Mouse (Mus musculus): Measurements from ENCODE around the gene Elf2. TPM values are rescaled to one million over a fixed set of nuclear protein-coding genes. Genes with fewer than 3 reads are reported as not detected.

Gene Elf2
- polyA plus RNA-seq, 1 experiment = 28.1 TPM

DNA sequence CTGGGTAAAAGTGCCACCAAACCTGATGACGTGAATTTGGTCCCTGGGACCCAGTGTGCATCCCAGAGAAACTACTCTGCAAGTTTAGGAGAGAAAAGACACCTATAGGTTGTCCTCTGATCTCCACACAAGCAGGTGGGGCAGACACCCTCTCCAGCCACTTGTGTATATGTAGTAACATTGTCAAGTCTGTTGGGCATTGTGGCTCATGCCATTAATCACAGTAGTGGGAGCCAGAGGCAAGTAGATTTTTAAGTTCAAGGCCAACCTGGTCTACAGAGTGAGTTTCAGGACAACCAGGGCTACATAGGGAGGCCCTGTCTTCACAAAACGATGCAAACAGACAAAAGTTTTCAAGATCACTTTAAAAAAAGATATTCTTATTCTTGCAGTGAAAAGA is 31.4 kb upstream of the Elf2 start:
- WGBS = 87% methylated on average over 2 of the region's 2 CpGs
- Histone ChIP-seq H3K4me3 (ENCODE audit: insufficient read depth, low read depth, low read length) (no peak overlapping the region), H3K36me3 (ENCODE audit: control insufficient read depth, insufficient read depth, low read length) (no peaks in the 10 kb centered on the region), H3K27me3 (replicated peaks; ENCODE audit: control insufficient read depth, insufficient read depth, low read length) (no peaks in the 10 kb centered on the region), H3K4me1 (ENCODE audit: control insufficient read depth, insufficient read depth, low read length) (no peaks in the 10 kb centered on the region; the same call in 1 of the 2 replicates), H3K27ac (ENCODE audit: insufficient read depth, low read depth, low read length) (no peak overlapping the region)
- no peak for DNase-seq
- TF ChIP-seq CTCF (conservative IDR thresholded peaks at IDR 0.05; ENCODE audit: insufficient read depth, insufficient read length, low read depth, low read length) = no peak
- TF ChIP-seq POLR2A (IDR thresholded peaks at IDR 0.05; ENCODE audit: low read depth, low read length) = no peak

DNA sequence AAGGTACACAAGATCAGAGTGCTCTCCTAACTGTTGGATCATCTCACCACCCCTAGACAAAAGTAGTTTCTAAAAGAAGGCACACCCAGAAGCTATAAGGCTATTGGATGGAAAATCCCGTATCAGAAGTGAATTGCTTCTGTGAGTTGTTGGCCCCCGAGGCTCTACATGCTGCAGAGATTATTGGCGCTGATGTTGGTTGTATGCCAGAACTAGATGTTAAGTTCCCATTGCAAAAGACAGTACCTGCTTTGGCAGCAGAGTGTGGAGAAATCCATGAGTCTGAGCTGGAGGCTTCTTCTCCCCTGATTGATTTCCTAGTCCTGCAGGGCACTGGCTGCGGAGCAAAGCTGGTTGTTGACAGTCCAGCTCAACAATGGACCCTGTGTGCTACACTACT is 27.5 kb upstream of the Elf2 start:
- TF ChIP-seq POLR2A (IDR thresholded peaks at IDR 0.05; ENCODE audit: low read depth, low read length) (no peak), CTCF (conservative IDR thresholded peaks at IDR 0.05; ENCODE audit: insufficient read depth, insufficient read length, low read depth, low read length) (no peak)
- H3K27me3 ChIP-seq (replicated peaks; ENCODE audit: control insufficient read depth, insufficient read depth, low read length) = no peaks in the 10 kb centered on the region
- 85% methylated on average over 4 of the region's 4 CpGs for WGBS
- DNase-seq = no peak
- H3K4me3 ChIP-seq (ENCODE audit: insufficient read depth, low read depth, low read length) = no peak overlapping the region
- H3K27ac ChIP-seq (ENCODE audit: insufficient read depth, low read depth, low read length) = no peak overlapping the region
- no peaks in the 10 kb centered on the region for H3K36me3 ChIP-seq (ENCODE audit: control insufficient read depth, insufficient read depth, low read length)
- H3K4me1 ChIP-seq (ENCODE audit: control insufficient read depth, insufficient read depth, low read length) = no peaks in the 10 kb centered on the region; the same call in 1 of the 2 replicates

DNA sequence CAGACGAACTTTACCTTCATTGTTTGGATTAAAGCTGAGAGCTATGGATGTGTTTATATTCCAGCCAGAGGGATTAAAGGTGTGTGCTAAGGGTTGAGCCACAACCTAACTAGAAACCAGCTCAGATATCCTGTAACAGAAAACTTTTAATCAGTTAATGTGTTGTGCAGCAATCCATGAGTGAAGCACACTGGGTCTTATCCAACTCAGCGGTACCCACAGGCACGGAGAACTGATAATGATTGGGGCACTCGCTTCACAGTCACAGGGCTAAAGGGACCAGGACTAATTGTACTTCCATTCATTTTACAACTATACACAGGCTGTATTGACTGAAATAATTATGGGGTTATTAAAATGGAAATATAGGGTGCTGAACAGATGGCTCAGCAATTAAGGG is 26.5 kb upstream of the Elf2 start:
- WGBS = 84% methylated on average over 4 of the region's 4 CpGs

DNA sequence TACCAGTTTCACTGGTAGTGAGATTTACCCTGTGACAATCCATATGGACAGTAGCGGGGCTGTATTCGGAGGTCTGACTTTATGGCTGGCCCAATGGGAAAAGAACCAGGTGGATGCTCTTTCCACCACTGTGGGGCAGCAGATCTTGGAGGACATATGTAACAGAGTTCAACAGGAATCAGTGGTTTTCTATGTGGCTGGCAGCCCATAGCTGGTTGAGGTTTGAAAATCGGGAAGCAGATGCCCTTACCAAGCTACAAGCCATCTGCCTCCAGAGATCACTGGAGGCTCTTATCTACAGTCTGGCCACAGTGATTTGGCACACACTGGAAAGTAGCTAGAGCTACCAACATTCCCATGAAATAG is 25.0 kb upstream of the Elf2 start:
- WGBS = 4% methylated on average over 3 of the region's 3 CpGs
- TF ChIP-seq CTCF (conservative IDR thresholded peaks at IDR 0.05; ENCODE audit: insufficient read depth, insufficient read length, low read depth, low read length) = no peak
- no peak for TF ChIP-seq POLR2A (IDR thresholded peaks at IDR 0.05; ENCODE audit: low read depth, low read length)
- peak overlapping the region; percentile 39; the same call in 1 of the 2 replicates for H3K4me3 ChIP-seq (ENCODE audit: insufficient read depth, low read depth, low read length)
- H3K27ac ChIP-seq (ENCODE audit: insufficient read depth, low read depth, low read length) = no peak overlapping the region
- H3K27me3 ChIP-seq (replicated peaks; ENCODE audit: control insufficient read depth, insufficient read depth, low read length) = no peaks in the 10 kb centered on the region
- no peaks in the 10 kb centered on the region; the same call in 1 of the 2 replicates for H3K4me1 ChIP-seq (ENCODE audit: control insufficient read depth, insufficient read depth, low read length)
- H3K36me3 ChIP-seq (ENCODE audit: control insufficient read depth, insufficient read depth, low read length) = no peaks in the 10 kb centered on the region
- no peak for DNase-seq

More for the DNA sequence above, 26.5 kb upstream of the Elf2 start:
- DNase-seq = no peak
- Histone ChIP-seq H3K27me3 (replicated peaks; ENCODE audit: control insufficient read depth, insufficient read depth, low read length) (no peaks in the 10 kb centered on the region), H3K36me3 (ENCODE audit: control insufficient read depth, insufficient read depth, low read length) (no peaks in the 10 kb centered on the region), H3K27ac (ENCODE audit: insufficient read depth, low read depth, low read length) (no peak overlapping the region), H3K4me1 (ENCODE audit: control insufficient read depth, insufficient read depth, low read length) (no peaks in the 10 kb centered on the region; the same call in 1 of the 2 replicates), H3K4me3 (ENCODE audit: insufficient read depth, low read depth, low read length) (no peak overlapping the region)
- TF ChIP-seq POLR2A (IDR thresholded peaks at IDR 0.05; ENCODE audit: low read depth, low read length) (no peak), CTCF (conservative IDR thresholded peaks at IDR 0.05; ENCODE audit: insufficient read depth, insufficient read length, low read depth, low read length) (no peak)

DNA sequence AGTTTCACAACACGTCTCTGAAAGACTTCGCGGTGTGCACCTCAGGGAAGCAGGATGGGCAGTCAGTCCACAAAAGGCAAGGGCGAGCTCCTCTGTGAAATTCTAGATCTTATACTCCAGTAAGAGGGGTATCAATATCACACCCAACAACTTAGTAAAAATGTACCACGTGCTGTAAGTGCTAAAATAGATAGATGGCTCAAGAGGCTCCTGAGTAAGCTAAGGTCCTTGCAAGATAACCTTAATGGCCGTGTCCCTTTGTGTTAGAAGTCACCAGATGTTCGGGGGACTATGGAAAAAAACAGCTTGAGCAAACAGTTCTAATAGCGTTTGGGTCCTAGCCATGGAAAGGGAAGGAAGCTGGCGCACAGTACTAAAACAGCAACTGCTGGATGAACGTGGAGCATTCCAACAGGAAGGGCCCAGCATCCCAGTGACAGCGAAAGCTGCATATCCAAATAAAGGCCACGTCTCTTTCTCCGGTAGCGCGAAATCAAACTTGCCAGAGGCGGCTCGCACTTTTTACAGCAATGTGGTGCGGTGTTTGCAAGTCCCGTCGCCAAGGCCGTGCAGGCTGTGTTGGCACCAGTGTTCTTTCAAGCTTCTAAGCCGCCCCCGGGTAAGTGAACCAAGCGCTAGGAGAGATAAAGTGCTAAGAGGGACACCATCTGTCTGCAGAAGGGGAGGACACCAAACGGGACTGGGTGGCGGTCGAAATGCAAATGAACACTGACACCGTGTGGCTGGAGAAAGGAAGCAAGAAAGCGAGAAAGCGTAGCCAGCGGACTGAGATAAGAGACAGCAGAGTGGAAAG is 24.4 kb upstream of the Elf2 start:
- 6% methylated on average over 31 of the region's 31 CpGs for WGBS
- TF ChIP-seq CTCF (conservative IDR thresholded peaks at IDR 0.05; ENCODE audit: insufficient read depth, insufficient read length, low read depth, low read length) = peak; percentile 94
- TF ChIP-seq POLR2A (IDR thresholded peaks at IDR 0.05; ENCODE audit: low read depth, low read length) = no peak
- no peaks in the 10 kb centered on the region for H3K27me3 ChIP-seq (replicated peaks; ENCODE audit: control insufficient read depth, insufficient read depth, low read length)
- peak; percentile 80 for DNase-seq
- peak overlapping the region; percentile 39 for H3K4me3 ChIP-seq (ENCODE audit: insufficient read depth, low read depth, low read length)
- no peaks in the 10 kb centered on the region for H3K36me3 ChIP-seq (ENCODE audit: control insufficient read depth, insufficient read depth, low read length)
- H3K27ac ChIP-seq (ENCODE audit: insufficient read depth, low read depth, low read length) = no peak overlapping the region
- no peaks in the 10 kb centered on the region; the same call in 1 of the 2 replicates for H3K4me1 ChIP-seq (ENCODE audit: control insufficient read depth, insufficient read depth, low read length)

DNA sequence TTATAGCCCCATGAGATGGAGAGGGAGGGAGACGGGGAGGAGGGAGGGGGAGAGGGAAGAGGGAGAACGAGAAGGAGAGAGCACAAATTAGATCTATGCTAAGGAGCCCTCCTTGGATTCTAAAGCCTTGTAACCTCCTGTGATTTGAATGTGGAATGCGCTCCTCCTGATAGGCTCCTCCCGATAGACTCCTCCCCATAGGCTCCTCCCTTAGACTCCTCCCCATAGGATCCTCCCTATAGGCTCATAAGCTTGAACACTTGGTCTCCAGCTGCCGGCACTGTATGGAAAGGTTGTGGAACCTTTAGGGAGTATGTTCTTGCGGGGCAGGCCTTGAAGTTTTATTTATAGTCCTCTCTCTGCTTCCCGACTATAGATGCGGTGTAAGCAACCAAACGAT is 20.6 kb upstream of the Elf2 start:
- no peak for TF ChIP-seq POLR2A (IDR thresholded peaks at IDR 0.05; ENCODE audit: low read depth, low read length)
- no peak for TF ChIP-seq CTCF (conservative IDR thresholded peaks at IDR 0.05; ENCODE audit: insufficient read depth, insufficient read length, low read depth, low read length)
- no peak overlapping the region for H3K27ac ChIP-seq (ENCODE audit: insufficient read depth, low read depth, low read length)
- no peaks in the 10 kb centered on the region; the same call in none of the 2 replicates for H3K4me1 ChIP-seq (ENCODE audit: control insufficient read depth, insufficient read depth, low read length)
- no peak overlapping the region for H3K4me3 ChIP-seq (ENCODE audit: insufficient read depth, low read depth, low read length)
- 42% methylated on average over 9 of the region's 9 CpGs for WGBS
- H3K36me3 ChIP-seq (ENCODE audit: control insufficient read depth, insufficient read depth, low read length) = no peaks in the 10 kb centered on the region
- no peaks in the 10 kb centered on the region for H3K27me3 ChIP-seq (replicated peaks; ENCODE audit: control insufficient read depth, insufficient read depth, low read length)
- DNase-seq = no peak

DNA sequence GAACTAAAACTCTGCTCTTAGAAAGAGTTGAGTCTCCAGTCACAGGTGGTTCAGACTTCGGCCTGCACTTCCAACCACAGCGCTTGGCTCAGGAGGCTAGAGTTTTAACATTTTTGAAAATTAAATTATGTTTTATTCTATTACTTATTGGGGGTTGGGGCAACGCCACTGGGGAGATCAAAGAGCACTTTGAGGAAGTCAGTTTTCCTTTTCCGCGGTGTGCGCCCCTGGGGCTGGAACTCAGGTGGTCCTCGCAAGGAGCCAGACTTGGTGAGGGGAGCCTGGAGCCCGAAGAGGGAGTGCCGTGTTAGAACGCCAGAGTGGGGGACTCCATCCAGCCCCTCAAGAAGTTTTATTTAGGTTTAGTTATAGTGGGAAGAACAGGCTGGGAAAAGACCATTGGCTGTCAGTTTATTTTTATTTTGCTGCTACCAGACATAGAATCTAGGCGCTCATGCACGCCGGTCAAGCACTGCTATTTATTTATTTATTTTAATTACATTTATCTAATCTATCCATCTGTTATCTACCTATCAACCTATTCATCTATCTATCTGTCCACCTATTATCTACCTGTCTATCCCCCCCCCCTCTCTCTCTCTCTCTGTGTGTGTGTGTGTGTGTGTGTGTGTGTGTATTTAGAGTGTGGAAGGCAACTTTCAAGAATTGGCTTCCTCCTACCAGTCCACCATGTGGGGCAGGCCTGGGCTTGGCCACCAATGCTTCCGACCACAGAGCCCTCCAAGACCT is 19.3 kb upstream of the Elf2 start:
- WGBS = 80% methylated on average over 14 of the region's 14 CpGs
- TF ChIP-seq POLR2A (IDR thresholded peaks at IDR 0.05; ENCODE audit: low read depth, low read length) (no peak), CTCF (conservative IDR thresholded peaks at IDR 0.05; ENCODE audit: insufficient read depth, insufficient read length, low read depth, low read length) (no peak)
- Histone ChIP-seq H3K36me3 (ENCODE audit: control insufficient read depth, insufficient read depth, low read length) (no peaks in the 10 kb centered on the region), H3K27me3 (replicated peaks; ENCODE audit: control insufficient read depth, insufficient read depth, low read length) (no peaks in the 10 kb centered on the region), H3K27ac (ENCODE audit: insufficient read depth, low read depth, low read length) (no peak overlapping the region), H3K4me1 (ENCODE audit: control insufficient read depth, insufficient read depth, low read length) (no peaks in the 10 kb centered on the region; the same call in none of the 2 replicates), H3K4me3 (ENCODE audit: insufficient read depth, low read depth, low read length) (no peak overlapping the region)
- DNase-seq = no peak
